Mouse (Mus musculus) gastrocnemius, postnatal 14 days (tissue): ENCODE results near the gene Prr23a2. TPM values are rescaled to one million over a fixed set of nuclear protein-coding genes. Genes with fewer than 3 reads are reported as not detected.
"Not testable (repeated sequence)": the region's sequence is repeated elsewhere in the genome, so short reads cannot be mapped to it uniquely, and the experiment has no call there.

Source experiments
- DNase-seq: peaks from one replicate; pipeline ENCODE4 v3.0.0; 2021; ENCODE audit warnings: mixed read lengths
- intact Hi-C: fragments of 180-260 bp; cut with DNase I; formaldehyde crosslinking; loops from one replicate; pipeline ENCODE4 v1.15.1; 2025; ENCODE audit warnings: low total_unique reads
- long read RNA-seq, 2 experiments: library from polyadenylated mRNA; stranded (forward); transcript quantifications; one replicate each; pipeline ENCODE4 v2.0.0; 2021
- total RNA-seq, 2 experiments: library from RNA; stranded (reverse); gene quantifications; 2 replicates each; pipeline ENCODE4 v1.2.3; 2021

Gene Prr23a2
- total RNA-seq = not detected
- long read RNA-seq, experiment 1 = 0 reads
- long read RNA-seq, experiment 2 = 0 reads

DNA sequence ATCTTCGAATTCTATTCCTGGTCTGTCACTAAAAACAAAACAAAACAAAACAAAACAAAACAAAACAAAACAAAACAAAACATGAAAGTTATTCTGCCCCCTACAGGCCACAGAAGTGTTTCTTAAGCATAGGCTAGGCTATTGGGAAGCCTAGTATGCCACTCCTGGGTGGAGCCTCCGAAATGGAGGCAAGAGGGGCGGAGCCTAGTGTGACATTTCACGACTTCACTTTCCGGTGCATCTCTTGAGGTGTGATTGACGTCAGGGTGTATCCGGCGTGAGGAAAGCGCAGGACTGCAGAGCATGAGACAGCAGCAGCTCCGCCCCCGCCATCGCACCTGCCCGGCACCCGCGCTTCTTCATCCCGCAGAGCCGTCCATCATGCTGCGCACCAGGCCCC is at the start of gene Prr23a2:
Prr23a2 (plus strand) TSS at position 285 of the 400 bp plus-strand sequence.
- intact Hi-C loops = no loop called here
- no peak for DNase-seq

- intact Hi-C loops = no loop called here
- no peak for DNase-seq
These were observed 48.7 kb upstream of the Prr23a2 start for GRCm38 (mm10) chr9:98807631-98808030.

- not testable (repeated sequence) for DNase-seq
These were observed 46.8 kb upstream of the Prr23a2 start for GRCm38 (mm10) chr9:98809526-98809925.

DNA sequence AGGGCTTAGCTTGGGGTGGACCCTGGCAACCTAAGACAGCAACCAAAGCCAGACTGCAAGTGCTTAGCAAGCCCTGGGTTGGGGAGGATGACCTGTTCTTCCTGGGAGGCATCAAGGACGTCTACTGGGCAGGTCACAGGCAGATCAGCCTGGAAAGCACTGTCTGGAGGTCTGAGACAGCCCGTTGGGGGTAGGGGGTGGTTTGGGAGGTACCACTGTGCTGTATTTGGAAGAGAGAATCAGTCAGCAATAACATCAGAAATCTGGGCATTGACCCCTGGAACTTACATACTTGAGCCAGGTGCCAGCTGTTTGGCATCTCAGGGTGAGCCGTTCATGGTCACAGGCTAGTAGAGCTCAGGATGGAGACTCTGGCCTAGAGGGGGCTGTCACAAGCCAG is 40.2 kb upstream of the Prr23a2 start:
- no peak for DNase-seq
- intact Hi-C loops = no loop called here

More at GRCm38 (mm10) chr9:98809526-98809925, 46.8 kb upstream of the Prr23a2 start:
- intact Hi-C loops = not testable (repeated sequence)

- no peak for DNase-seq
- intact Hi-C loops = no loop called here
These were observed 38.7 kb upstream of the Prr23a2 start for GRCm38 (mm10) chr9:98817592-98817991.

- no peak for DNase-seq
- intact Hi-C loops = no loop called here
These were observed 37.3 kb upstream of the Prr23a2 start for GRCm38 (mm10) chr9:98818971-98819370.

DNA sequence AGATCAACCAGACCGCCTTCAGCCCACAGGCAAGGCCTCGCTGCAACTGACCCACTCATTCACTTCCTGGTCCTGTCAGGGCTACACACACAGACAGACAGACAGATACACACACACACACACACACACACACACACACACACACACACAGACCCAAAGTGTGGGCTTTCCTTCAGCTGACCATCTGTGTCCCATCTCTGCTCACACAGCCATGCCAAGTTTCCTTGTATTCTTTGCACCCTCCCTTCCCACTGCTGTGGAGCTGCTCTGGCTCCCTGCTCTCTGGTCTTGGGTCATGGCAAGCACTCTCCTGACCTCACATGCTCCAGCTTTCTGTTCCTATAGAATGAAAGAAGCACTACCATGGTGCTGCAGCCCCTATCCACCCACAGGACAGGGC is 36.8 kb upstream of the Prr23a2 start:
- DNase-seq = no peak
- intact Hi-C loops = no loop called here

DNA sequence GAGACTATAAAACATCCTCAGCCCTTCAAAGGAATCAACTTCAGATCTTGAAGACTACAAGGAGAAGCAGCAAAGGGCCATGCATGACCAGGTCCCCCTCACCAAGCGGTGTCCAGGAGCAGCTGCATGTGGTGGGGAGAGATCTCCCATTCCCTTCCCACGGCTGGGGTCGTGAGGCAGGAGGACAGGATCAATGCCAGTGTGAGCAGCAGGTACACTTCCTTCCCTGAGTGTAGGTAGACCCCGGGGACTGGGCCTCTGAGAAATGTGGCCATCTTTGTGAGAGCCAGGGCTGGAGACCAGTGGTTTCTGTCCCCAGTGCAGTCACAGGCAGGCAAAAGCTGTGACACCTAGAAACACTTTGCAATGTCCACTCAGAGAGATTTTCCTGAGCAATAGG is 35.8 kb upstream of the Prr23a2 start:
- DNase-seq = no peak
- intact Hi-C loops = no loop called here

DNA sequence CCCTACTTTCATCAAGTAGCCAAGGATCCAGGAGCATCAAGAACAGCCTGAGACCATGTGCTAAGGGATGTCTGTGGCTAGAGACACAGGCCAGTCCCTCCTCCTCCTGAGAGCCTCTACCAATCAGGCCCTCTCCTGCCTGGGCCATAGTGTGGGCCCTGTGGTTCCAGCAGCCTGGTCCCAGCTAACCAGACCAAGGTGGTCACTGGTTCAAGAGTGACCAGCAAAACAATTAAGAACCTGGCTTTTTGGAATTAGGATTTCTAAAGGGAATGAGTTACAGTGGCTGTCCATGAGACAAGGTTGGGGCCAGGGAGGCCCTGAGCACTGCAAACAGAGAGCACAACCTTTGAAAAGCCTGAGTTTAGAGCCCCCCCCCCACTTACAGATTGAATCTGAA is 35.2 kb upstream of the Prr23a2 start:
- no peak for DNase-seq
- intact Hi-C loops = no loop called here

GRCm38 (mm10) chr9:98823805-98824204 is 32.5 kb upstream of the Prr23a2 start:
- no peak for DNase-seq
- intact Hi-C loops = no loop called here

DNA sequence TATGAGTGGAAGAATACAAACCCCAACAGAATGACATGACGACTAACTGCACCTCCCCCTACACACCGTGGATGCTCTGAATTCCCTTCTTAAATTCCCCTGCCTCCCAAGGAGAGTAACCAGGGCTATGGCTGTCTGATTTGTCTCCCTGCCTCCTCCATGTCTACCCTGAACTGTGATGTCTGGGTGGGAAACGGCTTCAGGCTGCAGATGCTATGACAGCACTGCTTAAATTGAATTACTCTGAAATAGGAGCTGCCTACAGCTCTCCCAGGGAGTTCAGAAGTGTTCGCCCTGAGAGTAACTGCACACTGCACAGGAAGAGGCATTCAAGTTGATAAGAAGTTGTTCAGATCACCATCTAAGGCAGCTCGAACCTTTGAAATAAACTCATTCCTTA is 26.8 kb upstream of the Prr23a2 start:
- intact Hi-C loops = no loop called here
- no peak for DNase-seq

DNA sequence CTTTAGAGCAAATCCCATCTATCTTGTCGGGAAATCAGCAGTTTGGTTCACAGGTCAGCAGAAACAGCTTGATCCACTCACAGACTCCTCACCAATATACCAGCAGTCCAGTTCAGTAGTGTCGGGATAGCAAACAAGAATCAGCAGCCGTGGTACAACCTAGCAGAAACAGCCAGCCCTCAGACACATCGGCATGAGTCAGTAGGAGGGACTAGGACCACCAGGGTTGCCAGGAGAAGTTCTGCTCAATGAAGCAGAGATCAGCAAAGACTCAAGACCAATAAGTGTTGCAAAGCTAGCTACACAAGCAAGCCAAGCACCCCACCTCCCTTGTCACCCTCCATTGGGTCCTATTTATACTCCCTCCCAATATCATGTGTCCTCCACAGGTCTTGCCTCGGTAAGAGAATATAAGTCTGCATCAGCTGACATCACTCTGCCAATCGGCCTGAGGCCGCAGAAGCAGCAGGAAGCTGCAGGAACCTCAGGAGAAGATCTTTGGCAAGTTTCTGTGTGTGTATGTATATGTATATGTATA is 18.7 kb upstream of the Prr23a2 start:
- no peak for DNase-seq
- intact Hi-C loops = no loop called here

GRCm38 (mm10) chr9:98842117-98842516 is 14.2 kb upstream of the Prr23a2 start, which contains the start of gene Prr23a1:
Gene Prr23a1, plus strand, starts transcription at chr9:98842503.
- DNase-seq = no peak
- intact Hi-C loops = no loop called here

GRCm38 (mm10) chr9:98863463-98863862 is 7.2 kb downstream of the Prr23a2 start:
- no peak for DNase-seq
- intact Hi-C loops = no loop called here

- intact Hi-C loops = no loop called here
- no peak for DNase-seq
These were observed 8.3 kb downstream of the Prr23a2 start, which contains the start of gene Prr23a3 for GRCm38 (mm10) chr9:98864571-98864970. Gene Prr23a3, plus strand, starts transcription at chr9:98864767.

DNA sequence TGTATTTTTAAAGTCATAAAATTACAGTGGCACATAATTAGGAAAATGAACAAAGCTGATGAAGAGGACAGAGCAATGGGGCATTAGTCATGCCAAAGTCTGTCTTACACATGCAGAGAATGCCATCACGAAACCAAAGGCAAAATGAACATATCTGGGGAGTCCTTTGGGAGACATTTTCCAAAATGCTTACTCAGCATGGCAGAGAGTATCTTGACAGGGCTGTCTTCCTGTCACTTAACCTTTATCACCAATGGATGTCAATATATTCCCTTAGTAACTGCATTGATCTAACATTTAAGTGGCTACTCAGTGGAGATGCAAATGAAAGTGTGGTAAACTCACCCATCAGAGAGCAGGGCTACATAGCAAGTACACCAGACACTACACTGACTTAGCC is 45.2 kb downstream of the Prr23a2 start:
- DNase-seq = no peak
- intact Hi-C loops = no loop called here

- intact Hi-C loops = no loop called here
- DNase-seq = no peak
These were observed 46.5 kb downstream of the Prr23a2 start, which contains the start of gene 7420426K07Rik for GRCm38 (mm10) chr9:98902819-98903218. Gene 7420426K07Rik, plus strand, starts transcription at chr9:98903119.

Other genes with a start within 250 kb of the Prr23a2 start
- gene Prr23a1, start 14.0 kb upstream of the Prr23a2 start, total RNA-seq = not detected
- gene Prr23a3, start 8.3 kb downstream of the Prr23a2 start, total RNA-seq = not detected
- gene 7420426K07Rik, start 46.6 kb downstream of the Prr23a2 start, total RNA-seq = not detected
- not detected for gene Foxl2, start 98.8 kb downstream of the Prr23a2 start, total RNA-seq
- gene Faim, start 129.9 kb downstream of the Prr23a2 start, total RNA-seq = 1 to 10 TPM; 4.0 to 4.5 TPM
- gene Gm1123, start 179.2 kb downstream of the Prr23a2 start, total RNA-seq = not detected